Mouse (Mus musculus): Measurements from ENCODE around the gene Lcn4.

- no peak for TF ChIP-seq CTCF (IDR thresholded peaks at IDR 0.05; ENCODE audit: low read depth)
- no peak for TF ChIP-seq EP300 (IDR thresholded peaks at IDR 0.05; ENCODE audit: low read depth)
Observed at GRCm38 (mm10) chr2:26622984-26623383, 48.1 kb downstream of the Lcn4 start.

Data from liver, postnatal 0 days (tissue).